Mouse (Mus musculus) layer of hippocampus, postnatal 14 days (tissue): ENCODE results near the gene Mfsd1. TPM values are rescaled to one million over a fixed set of nuclear protein-coding genes. Genes with fewer than 3 reads are reported as not detected.

Source experiments
- DNase-seq, 2 experiments: peaks; one replicate each; pipeline ENCODE4 v3.0.0; 2021 to 2022; ENCODE audit warnings: low spot score in 2 of 2, mixed read lengths in 1 of 2
- total RNA-seq, 2 experiments: library from RNA; stranded (reverse); gene quantifications; 2 replicates each; pipeline ENCODE4 v1.2.3; 2021

Gene Mfsd1
- total RNA-seq, 2 experiments from 2014 or later: 45.7 to 50.1 TPM

- no peak for DNase-seq
Measured at GRCm38 (mm10) chr3:67601616-67602138, 19.1 kb downstream of the Mfsd1 start.

DNA sequence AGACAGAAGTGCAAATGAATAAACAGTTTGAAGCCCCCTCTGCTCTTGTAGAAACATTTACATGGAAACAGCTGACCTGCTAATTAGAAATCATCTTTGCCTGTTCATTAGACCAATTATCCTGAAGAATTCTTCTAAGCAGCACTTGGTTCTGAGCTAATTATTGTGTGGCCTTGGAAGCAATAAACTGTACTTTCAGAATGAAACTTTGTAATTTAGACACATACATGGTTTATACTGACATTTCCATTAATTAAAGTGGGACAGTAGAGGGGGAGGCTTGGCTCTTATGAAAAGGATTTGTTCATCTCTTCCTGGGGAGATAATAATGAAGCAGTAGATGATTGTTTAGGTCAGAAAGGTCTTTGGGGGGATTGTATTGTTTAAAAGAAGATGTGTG lies 35.7 kb downstream of the Mfsd1 start:
- DNase-seq: no peak

GRCm38 (mm10) chr3:67624629-67625028 lies 42.1 kb downstream of the Mfsd1 start:
- DNase-seq: peak in 1 of 2 experiments; percentile 32

GRCm38 (mm10) chr3:67643135-67643534 lies 60.6 kb downstream of the Mfsd1 start:
- no peak for DNase-seq

DNA sequence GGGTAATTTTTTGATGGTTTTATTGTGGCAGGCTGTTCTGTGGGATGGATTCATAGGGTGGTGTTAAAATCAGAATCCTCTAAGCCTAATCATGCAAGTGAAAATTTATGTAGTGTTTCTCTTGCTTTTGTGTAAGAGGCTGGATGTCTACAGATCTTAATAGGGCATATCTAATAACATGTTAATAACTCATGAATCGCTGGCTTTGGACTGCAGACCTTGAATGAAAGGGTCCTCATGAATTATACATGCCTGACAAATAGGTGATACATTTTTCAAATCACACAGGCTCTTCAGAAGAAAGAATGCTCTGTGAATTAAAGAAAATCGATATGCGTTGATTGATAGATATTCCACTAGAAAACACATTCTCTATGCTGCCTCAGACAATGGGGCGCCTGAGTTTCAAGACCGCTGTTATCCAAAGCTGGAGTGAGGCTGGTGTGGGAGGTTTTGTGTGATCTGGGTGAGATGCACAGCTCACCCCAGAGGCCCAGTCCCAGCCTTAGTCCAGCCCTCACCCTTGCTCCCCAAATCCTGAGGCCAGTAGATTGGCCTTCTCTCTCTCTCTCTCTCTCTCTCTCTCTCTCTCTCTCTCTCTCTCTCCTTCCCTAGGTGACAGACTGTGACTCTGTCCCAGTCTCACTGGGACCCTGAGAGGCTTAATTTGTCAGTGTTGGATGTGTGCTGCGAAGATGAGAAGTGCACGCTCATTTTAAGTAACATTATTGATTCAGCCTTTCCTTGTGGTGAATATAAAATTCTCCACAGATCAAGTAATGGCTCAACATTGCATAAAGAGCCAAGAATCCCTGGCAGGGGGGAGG lies 63.3 kb downstream of the Mfsd1 start:
- no peak for DNase-seq

Other genes with a start within 250 kb of the Mfsd1 start
- gene Mlf1, start 208.6 kb upstream of the Mfsd1 start, total RNA-seq: 1 to 10 TPM; 1.0 to 3.8 TPM
- gene Gm17402, start 207.6 kb upstream of the Mfsd1 start, total RNA-seq: not detected
- 10 to 100 TPM; 52.8 to 55.3 TPM for gene Gfm1, start 152.6 kb upstream of the Mfsd1 start, total RNA-seq
- gene Lxn, start 118.8 kb upstream of the Mfsd1 start, total RNA-seq: 10 to 100 TPM; 45.2 to 51.7 TPM
- gene Rarres1, start 67.2 kb upstream of the Mfsd1 start, total RNA-seq: 1 to 10 TPM; 2.0 to 2.1 TPM